Mouse (Mus musculus) megakaryocyte, embryonic 14.5 days (primary cell): Measurements from ENCODE around the gene Rab33b.

Experiments
- FLI1 ChIP-seq: IDR thresholded peaks from 2 replicates; pipeline ENCODE4 v1.6.1; 2012; ENCODE audit warnings: low read length, inconsistent platforms, mixed read lengths
- GATA1 ChIP-seq: IDR thresholded peaks from 3 replicates; pipeline ENCODE4 v1.6.1; 2012; ENCODE audit warnings: mixed read lengths, low read length, inconsistent platforms, borderline replicate concordance

DNA sequence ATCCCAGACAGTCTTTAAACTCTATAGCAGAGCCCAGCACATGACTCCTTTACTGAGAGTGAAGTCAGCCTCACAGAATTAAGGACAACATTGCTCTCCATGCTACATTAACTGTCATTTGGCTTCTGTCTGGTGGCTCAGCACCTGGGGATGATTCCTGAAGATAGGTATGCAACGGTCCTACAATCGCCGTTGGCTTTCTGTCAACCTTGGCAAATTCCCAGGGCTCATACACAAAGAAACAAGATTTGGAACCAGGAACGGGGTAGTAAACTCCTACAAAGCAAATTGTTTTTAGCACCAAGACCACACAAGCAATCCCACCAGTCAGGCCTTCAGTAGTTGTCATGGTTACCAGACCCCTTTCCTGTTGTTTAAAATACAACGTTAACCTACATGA, 49.9 kb downstream of the Rab33b start:
- TF ChIP-seq GATA1, result no peak
- TF ChIP-seq FLI1, result no peak
